Mouse (Mus musculus) cerebellum, postnatal 36 days (tissue): ENCODE data around the gene Camkmt.

Experiments used
- DNase-seq, 2 experiments: peaks; one replicate each; pipeline ENCODE4 v3.0.0; 2021 to 2022; ENCODE audit warnings: mixed read lengths in 2 of 2

Gene Camkmt

DNA sequence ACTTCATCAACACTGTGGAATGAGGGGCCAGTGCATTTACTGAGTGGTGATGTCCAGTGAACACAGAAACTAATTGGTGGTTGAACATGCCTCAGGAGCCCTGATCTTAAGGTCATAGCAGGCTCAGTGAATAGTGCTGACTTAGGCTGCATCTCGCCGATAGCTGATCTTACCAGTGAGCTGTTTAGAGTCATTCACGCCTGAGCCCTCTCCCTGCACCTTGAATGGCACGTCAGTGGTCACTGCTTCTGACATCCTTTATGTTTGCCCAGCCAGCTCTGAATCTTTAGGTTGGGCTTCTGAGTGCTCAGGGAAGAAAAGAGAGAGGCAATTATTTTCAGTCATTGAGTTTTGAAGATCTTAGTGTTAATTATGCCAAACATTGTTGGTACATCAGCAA, 81.6 kb downstream of the Camkmt start:
- DNase-seq = no peak

GRCm38 (mm10) chr17:85177231-85177630, 86.9 kb downstream of the Camkmt start:
- DNase-seq = no peak

GRCm38 (mm10) chr17:85180471-85181060, 90.2 kb downstream of the Camkmt start:
- DNase-seq = no peak

- peak; percentile 82 to 85 for DNase-seq
Observed at GRCm38 (mm10) chr17:85189227-85190127, 99.1 kb downstream of the Camkmt start.

- DNase-seq = no peak
Observed at GRCm38 (mm10) chr17:85190128-85190435, 99.7 kb downstream of the Camkmt start.

- DNase-seq = no peak
Observed at GRCm38 (mm10) chr17:85193294-85193693, 102.9 kb downstream of the Camkmt start.

GRCm38 (mm10) chr17:85198781-85199180, 108.4 kb downstream of the Camkmt start:
- DNase-seq = no peak

DNA sequence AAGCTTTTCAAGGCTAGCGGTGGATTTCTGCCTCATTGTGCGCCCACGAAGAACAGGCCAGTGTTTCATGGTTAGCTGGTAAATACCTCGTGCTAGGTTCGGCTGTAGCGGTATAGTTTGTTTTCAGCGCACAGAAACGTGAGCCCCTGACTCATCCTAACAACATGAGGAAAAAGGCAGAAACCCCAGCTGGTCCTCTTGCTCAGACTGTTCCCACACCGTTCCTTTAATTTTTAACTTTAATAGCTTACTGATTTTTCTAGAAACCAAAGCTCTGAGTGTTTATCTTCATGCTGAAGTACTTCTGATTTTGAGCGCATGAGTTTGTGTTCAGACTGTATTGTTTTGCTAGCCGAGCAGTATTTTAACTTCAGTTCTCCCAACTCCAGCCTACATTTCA, 109.0 kb downstream of the Camkmt start:
- DNase-seq = no peak

DNA sequence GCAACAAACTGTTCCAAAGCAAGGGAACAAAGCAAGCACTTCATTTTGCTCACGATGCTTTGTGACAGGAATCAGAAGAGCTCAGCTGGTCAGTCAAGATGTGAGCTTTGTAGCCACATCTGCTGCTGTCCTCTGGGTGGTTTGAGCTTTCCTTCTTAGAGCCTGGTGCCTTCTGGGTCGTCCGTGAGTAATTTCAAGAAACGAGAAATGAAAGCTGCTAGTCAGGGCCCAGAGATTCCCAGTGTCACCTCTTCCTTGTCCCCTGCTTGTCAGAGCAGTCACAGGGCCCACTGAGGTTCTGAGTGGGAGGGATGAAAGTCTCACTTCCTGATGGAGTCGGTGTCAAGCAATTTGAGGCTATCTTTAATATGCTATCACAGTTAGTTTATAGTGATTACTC, 127.7 kb downstream of the Camkmt start:
- no peak for DNase-seq

- no peak for DNase-seq
Observed at GRCm38 (mm10) chr17:85242109-85242508, 151.8 kb downstream of the Camkmt start.

DNA sequence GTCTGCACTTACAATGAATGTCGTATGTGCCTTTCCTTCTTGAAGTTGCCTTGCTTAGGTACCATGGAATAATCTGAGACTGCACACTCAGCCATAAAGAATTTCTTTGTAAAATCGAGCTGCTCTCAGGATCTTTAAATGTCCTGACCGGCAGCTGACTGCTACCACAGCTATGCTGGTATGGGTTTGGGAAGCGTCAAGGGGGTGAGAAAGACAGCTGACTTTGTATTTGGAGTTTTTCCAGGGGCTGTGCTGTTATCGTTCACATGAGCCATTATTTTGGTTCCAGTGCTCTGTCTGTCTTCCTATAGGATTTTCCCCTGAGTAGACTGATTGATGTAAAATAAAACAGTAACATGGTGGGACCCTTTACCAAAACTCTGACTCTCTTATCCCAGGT, 158.6 kb downstream of the Camkmt start:
- no peak for DNase-seq

- DNase-seq = no peak
Observed at GRCm38 (mm10) chr17:85249744-85250143, 159.4 kb downstream of the Camkmt start.

DNA sequence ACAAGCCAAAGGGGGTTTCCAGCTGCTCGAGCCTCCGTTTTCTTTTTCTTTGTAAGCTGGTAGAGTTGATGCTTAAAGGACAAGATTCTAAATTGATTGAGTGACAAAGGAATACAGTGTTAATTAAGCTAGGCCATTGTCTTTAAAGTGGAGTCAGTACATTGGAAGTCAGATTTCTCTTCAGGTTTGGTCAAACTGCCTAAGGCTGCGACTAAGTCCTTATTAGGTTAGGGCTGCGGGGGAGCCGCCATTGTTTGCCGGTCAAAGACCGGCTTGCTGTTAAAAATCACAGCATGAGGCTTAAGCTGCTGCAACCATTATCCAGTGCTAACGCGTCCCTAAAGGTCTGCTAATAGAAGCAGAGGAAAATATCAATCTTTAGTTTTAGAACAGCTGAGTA, 166.6 kb downstream of the Camkmt start:
- DNase-seq = no peak

DNA sequence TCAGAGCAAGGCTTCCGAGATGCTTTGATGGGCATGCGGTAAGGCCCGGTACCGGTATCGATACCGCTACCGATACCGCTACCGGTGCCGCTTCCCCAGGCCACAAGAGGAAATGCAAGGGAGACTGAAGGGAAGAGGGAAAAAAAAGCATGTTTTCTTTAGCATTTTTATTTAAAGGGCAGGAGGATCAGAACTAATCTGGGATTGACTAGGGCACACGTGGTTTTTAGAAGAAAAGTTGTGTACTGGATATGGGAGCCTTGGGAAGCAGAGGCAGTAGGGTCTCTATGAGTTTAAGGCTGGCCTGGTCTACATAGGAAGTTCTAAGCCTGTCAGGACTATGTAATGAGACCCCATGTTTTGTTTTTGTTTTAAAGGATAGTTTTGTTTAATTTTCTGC, 167.0 kb downstream of the Camkmt start:
- DNase-seq = no peak

- DNase-seq = no peak
Observed at GRCm38 (mm10) chr17:85258703-85259341, 168.5 kb downstream of the Camkmt start.

GRCm38 (mm10) chr17:85266831-85267422, 176.6 kb downstream of the Camkmt start:
- DNase-seq = no peak

GRCm38 (mm10) chr17:85271466-85272175, 181.3 kb downstream of the Camkmt start:
- DNase-seq = no peak

GRCm38 (mm10) chr17:85279720-85280119, 189.4 kb downstream of the Camkmt start:
- DNase-seq = no peak

- no peak for DNase-seq
Observed at GRCm38 (mm10) chr17:85282447-85282846, 192.1 kb downstream of the Camkmt start.

GRCm38 (mm10) chr17:85291154-85291553, 200.8 kb downstream of the Camkmt start:
- no peak for DNase-seq

DNA sequence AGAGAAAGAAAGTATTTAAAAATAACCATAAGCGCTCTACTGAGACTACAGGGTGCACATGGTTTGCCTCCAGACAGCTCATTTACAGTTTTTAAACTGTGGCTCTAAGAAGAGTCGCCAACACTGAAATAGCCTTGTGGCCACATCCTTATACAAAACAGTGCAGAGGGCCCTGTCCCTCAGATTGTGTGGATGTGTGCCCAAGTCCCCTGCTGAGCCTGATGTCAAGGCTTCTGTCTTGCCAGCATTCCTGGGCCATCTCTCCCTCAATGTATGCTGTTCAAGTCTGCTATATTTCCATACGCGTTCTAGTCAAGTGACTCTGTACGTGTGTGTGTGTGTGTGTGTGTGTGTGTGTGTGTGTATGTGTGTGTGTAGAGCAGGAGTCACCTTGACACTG, 201.2 kb downstream of the Camkmt start:
- peak; percentile 73 to 74 for DNase-seq

DNA sequence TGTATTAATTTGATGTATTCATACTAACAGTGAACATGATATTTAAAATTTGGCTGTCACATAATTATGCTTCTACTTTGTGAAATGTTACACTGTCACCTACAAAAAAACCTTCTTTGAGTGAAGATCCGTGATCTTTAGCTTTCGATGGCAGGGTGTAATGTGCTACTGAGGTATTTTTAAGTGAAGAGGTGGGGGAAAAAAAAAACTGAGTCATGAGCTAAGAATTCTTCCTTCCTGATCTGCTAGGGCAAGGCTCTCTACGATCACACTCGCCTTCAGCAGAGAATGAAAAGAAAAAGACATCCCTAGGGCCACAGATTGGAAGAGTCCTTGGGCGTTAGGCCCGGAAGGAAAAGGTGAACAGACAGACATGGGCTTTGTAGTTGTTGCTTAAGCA, 201.9 kb downstream of the Camkmt start:
- no peak for DNase-seq

DNA sequence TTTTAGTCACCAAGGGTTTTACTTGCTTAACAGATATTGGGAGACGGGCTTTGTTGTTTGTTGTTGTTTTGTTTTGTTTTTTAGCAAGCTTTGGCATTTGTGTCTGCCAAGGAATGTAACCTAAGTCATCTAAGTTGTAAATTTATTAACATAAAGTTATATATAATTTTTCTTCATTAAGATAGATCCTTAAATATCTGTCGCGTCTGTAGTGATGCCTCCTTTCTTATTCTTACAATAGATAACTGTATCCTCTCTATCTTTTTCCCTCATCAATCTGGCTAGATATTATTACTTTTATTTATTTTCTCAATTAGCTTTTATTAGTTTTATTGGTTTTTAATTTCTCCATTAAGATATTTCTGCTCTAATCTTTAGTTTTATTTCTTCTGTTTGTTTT, 213.3 kb downstream of the Camkmt start:
- DNase-seq = no peak
